Mouse (Mus musculus): ENCODE data around the gene Dhx57. TPM values are rescaled to one million over a fixed set of nuclear protein-coding genes. Genes with fewer than 3 reads are reported as not detected.

Dhx57 gene
- 29.5 and 30.7 TPM in 2 replicates for polyA plus RNA-seq (2016; fragmentation: Nextera tagmentation; extraction: Ambion mirVana)

GRCm38 (mm10) chr17:80290074-80290657 lies at the start of gene Dhx57, which contains the start of gene Morn2:
Dhx57 (minus strand) TSS chr17:80290476.
Morn2 (plus strand) TSS chr17:80290203.
- WGBS = under 1% methylated on average over 35 of the region's 35 CpGs
- Histone ChIP-seq H3K27ac (peak within 1 kb of the TSS; percentile 87), H3K4me1 (peaks cover 9% of the 10 kb centered on the region), H3K4me2 (replicated peaks) (peak within 1 kb of the TSS; percentile 57), H3K36me3 (no peaks in the 10 kb centered on the region), H3K9me3 (no peaks in the 10 kb centered on the region), H3K27me3 (no peaks in the 10 kb centered on the region), H3K4me3 (peak within 1 kb of the TSS; percentile 87), H3K9ac (peak within 1 kb of the TSS; percentile 84)
- peak; percentile 98 for ATAC-seq (ENCODE audit: insufficient number of reproducible peaks, insufficient read depth, low FRiP score, low TSS enrichment)

- 82% methylated on average over 2 of the region's 2 CpGs for WGBS
- H3K27ac ChIP-seq = no peak overlapping the region
Measured at GRCm38 (mm10) chr17:80332386-80332785, 42.1 kb upstream of the Dhx57 start.

GRCm38 (mm10) chr17:80326431-80326830 lies 36.2 kb upstream of the Dhx57 start:
- no peaks in the 10 kb centered on the region for H3K27me3 ChIP-seq
- WGBS = 44% methylated on average over 3 of the region's 3 CpGs

More at GRCm38 (mm10) chr17:80332386-80332785, 42.1 kb upstream of the Dhx57 start:
- Histone ChIP-seq H3K9me3 (no peaks in the 10 kb centered on the region), H3K9ac (no peak overlapping the region), H3K4me1 (no peaks in the 10 kb centered on the region), H3K4me2 (replicated peaks) (no peak overlapping the region), H3K4me3 (no peak overlapping the region), H3K27me3 (no peaks in the 10 kb centered on the region), H3K36me3 (no peaks in the 10 kb centered on the region)
- ATAC-seq (ENCODE audit: insufficient number of reproducible peaks, insufficient read depth, low FRiP score, low TSS enrichment) = no peak

DNA sequence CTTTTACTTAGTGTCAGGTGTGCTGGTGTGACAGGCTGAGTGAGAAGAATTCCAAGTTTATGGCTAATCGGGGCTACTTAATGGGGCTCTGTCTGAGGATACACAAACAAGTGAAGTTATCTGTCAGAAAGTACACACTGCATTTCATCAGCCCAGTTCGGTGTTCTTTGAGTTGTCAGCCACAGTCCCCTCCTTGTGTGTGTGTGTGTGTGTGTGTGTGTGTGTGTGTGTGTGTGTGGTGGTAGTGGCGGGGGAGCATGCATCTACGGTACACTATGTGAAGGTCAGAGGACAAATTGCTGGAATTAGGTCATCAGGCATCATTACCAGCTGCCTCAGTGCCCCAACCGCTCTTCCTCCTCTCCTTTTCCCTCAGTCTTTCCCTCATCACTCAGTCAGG lies 35.2 kb upstream of the Dhx57 start:
- H3K36me3 ChIP-seq = no peaks in the 10 kb centered on the region

More at GRCm38 (mm10) chr17:80326431-80326830, 36.2 kb upstream of the Dhx57 start:
- Histone ChIP-seq H3K9ac (no peak overlapping the region), H3K36me3 (no peaks in the 10 kb centered on the region), H3K4me1 (no peaks in the 10 kb centered on the region), H3K4me3 (no peak overlapping the region), H3K4me2 (replicated peaks) (no peak overlapping the region), H3K27ac (no peak overlapping the region), H3K9me3 (no peaks in the 10 kb centered on the region)
- no peak for ATAC-seq (ENCODE audit: insufficient number of reproducible peaks, insufficient read depth, low FRiP score, low TSS enrichment)

GRCm38 (mm10) chr17:80324521-80324920 lies 34.2 kb upstream of the Dhx57 start:
- H3K4me1 ChIP-seq = no peaks in the 10 kb centered on the region
- no peaks in the 10 kb centered on the region for H3K27me3 ChIP-seq
- H3K9me3 ChIP-seq = no peaks in the 10 kb centered on the region
- no peaks in the 10 kb centered on the region for H3K36me3 ChIP-seq
- H3K4me3 ChIP-seq = no peak overlapping the region
- no peak for ATAC-seq (ENCODE audit: insufficient number of reproducible peaks, insufficient read depth, low FRiP score, low TSS enrichment)
- WGBS = 73% methylated on average over 7 of the region's 7 CpGs
- no peak overlapping the region for H3K4me2 ChIP-seq (replicated peaks)
- H3K27ac ChIP-seq = no peak overlapping the region
- H3K9ac ChIP-seq = no peak overlapping the region

More for the DNA sequence above, 35.2 kb upstream of the Dhx57 start:
- Histone ChIP-seq H3K4me3 (no peak overlapping the region), H3K9ac (no peak overlapping the region), H3K27ac (no peak overlapping the region), H3K27me3 (no peaks in the 10 kb centered on the region), H3K4me1 (no peaks in the 10 kb centered on the region), H3K9me3 (no peaks in the 10 kb centered on the region), H3K4me2 (replicated peaks) (no peak overlapping the region)
- no peak for ATAC-seq (ENCODE audit: insufficient number of reproducible peaks, insufficient read depth, low FRiP score, low TSS enrichment)
- 71% methylated on average over 4 of the region's 5 CpGs for WGBS

DNA sequence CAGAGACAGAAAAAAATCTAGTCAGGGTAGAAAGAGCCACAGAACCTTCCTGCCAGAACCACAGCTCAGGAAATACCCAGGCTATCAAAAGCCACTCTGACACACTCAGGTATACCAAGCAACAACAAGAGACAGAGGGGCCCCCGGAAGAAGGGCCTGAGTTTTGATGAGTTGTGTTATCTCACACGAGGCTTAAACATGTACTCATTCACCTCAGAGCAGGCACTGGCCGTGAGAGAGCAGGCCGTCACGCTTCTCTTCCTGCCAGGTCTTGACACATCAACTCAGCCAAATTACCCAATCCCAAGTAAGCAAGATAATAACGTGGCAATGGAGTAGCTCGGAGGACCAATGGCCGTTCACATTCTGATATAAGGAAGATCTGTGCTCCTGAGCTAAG lies 33.4 kb upstream of the Dhx57 start:
- Histone ChIP-seq H3K27me3 (no peaks in the 10 kb centered on the region), H3K4me2 (replicated peaks) (no peak overlapping the region), H3K27ac (no peak overlapping the region), H3K4me3 (no peak overlapping the region), H3K4me1 (no peaks in the 10 kb centered on the region), H3K9me3 (no peaks in the 10 kb centered on the region), H3K36me3 (no peaks in the 10 kb centered on the region), H3K9ac (no peak overlapping the region)
- 79% methylated on average over 8 of the region's 8 CpGs for WGBS
- ATAC-seq (ENCODE audit: insufficient number of reproducible peaks, insufficient read depth, low FRiP score, low TSS enrichment) = no peak

- Histone ChIP-seq H3K9ac (no peak overlapping the region), H3K27me3 (no peaks in the 10 kb centered on the region), H3K4me2 (replicated peaks) (no peak overlapping the region), H3K4me3 (no peak overlapping the region), H3K9me3 (no peaks in the 10 kb centered on the region), H3K4me1 (no peaks in the 10 kb centered on the region), H3K36me3 (no peaks in the 10 kb centered on the region), H3K27ac (no peak overlapping the region)
- 66% methylated on average over 4 of the region's 4 CpGs for WGBS
- ATAC-seq (ENCODE audit: insufficient number of reproducible peaks, insufficient read depth, low FRiP score, low TSS enrichment) = no peak
Measured at GRCm38 (mm10) chr17:80323015-80323414, 32.7 kb upstream of the Dhx57 start.

GRCm38 (mm10) chr17:80322228-80322627 lies 32.0 kb upstream of the Dhx57 start:
- Histone ChIP-seq H3K9me3 (no peaks in the 10 kb centered on the region), H3K36me3 (no peaks in the 10 kb centered on the region), H3K4me2 (replicated peaks) (no peak overlapping the region), H3K4me3 (no peak overlapping the region), H3K4me1 (no peaks in the 10 kb centered on the region), H3K27ac (no peak overlapping the region), H3K9ac (no peak overlapping the region), H3K27me3 (no peaks in the 10 kb centered on the region)
- WGBS = 84% methylated on average over 6 of the region's 6 CpGs
- ATAC-seq (ENCODE audit: insufficient number of reproducible peaks, insufficient read depth, low FRiP score, low TSS enrichment) = no peak

DNA sequence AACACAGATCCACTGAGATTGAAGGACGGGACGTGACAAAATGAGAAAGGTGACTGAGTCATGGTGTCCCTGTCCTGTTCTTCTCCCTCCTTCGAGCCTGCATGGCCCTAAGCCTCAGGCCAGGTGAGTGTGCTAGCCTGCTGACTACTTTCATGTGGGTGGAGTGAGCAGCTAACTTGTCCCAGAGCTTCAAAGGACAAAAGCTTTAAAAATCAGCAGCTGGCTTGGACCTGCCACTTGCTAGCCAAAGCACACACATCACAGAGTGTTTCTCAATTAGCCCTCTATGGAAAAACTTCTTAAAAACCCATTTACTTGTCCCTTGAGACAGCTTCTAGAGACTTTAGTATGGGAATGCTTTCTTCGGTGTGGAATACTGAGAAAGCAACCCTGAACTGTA lies 22.1 kb upstream of the Dhx57 start:
- no peaks in the 10 kb centered on the region for H3K27me3 ChIP-seq
- no peak overlapping the region for H3K9ac ChIP-seq
- WGBS = 74% methylated on average over 4 of the region's 4 CpGs
- no peaks in the 10 kb centered on the region for H3K36me3 ChIP-seq
- peaks cover 3% of the 10 kb centered on the region; the same call in 1 of the 2 replicates for H3K4me1 ChIP-seq
- no peak overlapping the region for H3K27ac ChIP-seq
- H3K4me2 ChIP-seq (replicated peaks) = no peak overlapping the region
- no peak for ATAC-seq (ENCODE audit: insufficient number of reproducible peaks, insufficient read depth, low FRiP score, low TSS enrichment)
- H3K4me3 ChIP-seq = no peak overlapping the region
- H3K9me3 ChIP-seq = no peaks in the 10 kb centered on the region

DNA sequence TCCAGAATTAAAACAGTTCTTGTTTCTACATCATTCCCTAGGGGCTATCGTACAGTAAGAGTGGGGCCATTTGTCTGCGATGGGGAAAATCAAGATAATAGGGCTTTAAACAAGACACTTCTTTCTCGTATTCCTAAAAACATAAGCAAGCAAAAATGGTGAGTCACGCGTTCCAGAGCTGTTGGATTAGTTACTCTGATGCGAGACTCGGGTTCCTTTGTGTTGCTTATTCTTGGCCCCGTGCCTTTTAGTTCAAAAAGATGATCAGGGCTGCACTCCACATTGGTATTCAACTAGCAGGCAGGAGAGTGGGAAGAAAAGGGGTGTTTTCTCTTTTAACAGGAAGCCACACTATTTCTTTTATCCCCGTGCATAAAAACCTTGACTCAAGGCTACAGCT lies 21.5 kb upstream of the Dhx57 start:
- H3K4me2 ChIP-seq (replicated peaks) = no peak overlapping the region

GRCm38 (mm10) chr17:80307251-80307650 lies 17.0 kb upstream of the Dhx57 start, which contains the start of gene Arhgef33:
Arhgef33 (plus strand) TSS chr17:80307407.
- Histone ChIP-seq H3K4me3 (no peak within 1 kb of the TSS), H3K27ac (no peak within 1 kb of the TSS), H3K36me3 (no peaks in the 10 kb centered on the region), H3K4me1 (peaks cover 3% of the 10 kb centered on the region; the same call in 1 of the 2 replicates), H3K9me3 (no peaks in the 10 kb centered on the region), H3K27me3 (no peaks in the 10 kb centered on the region), H3K4me2 (replicated peaks) (no peak within 1 kb of the TSS), H3K9ac (no peak within 1 kb of the TSS)
- 87% methylated on average over 1 of the region's 1 CpGs for WGBS
- no peak for ATAC-seq (ENCODE audit: insufficient number of reproducible peaks, insufficient read depth, low FRiP score, low TSS enrichment)

More for the DNA sequence above, 21.5 kb upstream of the Dhx57 start:
- Histone ChIP-seq H3K27ac (no peak overlapping the region), H3K9ac (no peak overlapping the region), H3K4me1 (peaks cover 3% of the 10 kb centered on the region; the same call in 1 of the 2 replicates), H3K9me3 (no peaks in the 10 kb centered on the region), H3K27me3 (no peaks in the 10 kb centered on the region), H3K36me3 (no peaks in the 10 kb centered on the region), H3K4me3 (no peak overlapping the region)
- WGBS = 51% methylated on average over 9 of the region's 9 CpGs
- no peak for ATAC-seq (ENCODE audit: insufficient number of reproducible peaks, insufficient read depth, low FRiP score, low TSS enrichment)

DNA sequence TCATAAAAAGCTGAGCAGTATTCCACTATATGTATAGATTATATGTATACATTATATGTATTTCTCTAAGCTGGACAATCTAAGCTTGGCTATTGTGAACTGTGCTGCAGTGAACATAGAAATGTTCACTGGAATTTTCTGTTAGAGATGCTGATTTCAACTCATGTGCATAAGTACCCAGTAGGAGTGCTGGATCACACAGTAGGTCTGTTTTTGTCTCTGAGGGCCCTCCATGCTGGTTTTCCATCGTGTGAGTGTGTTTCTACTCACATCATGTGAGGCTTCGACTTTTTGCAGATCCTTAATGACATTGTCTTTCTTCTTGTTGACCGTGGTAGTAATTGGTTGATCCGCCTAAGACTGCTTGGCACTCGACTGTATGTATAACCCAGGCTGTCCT lies 8.6 kb upstream of the Dhx57 start:
- ATAC-seq (ENCODE audit: insufficient number of reproducible peaks, insufficient read depth, low FRiP score, low TSS enrichment) = no peak
- no peak overlapping the region for H3K4me2 ChIP-seq (replicated peaks)
- WGBS = 89% methylated on average over 5 of the region's 5 CpGs
- no peaks in the 10 kb centered on the region for H3K4me1 ChIP-seq
- no peak overlapping the region for H3K4me3 ChIP-seq
- H3K27ac ChIP-seq = no peak overlapping the region
- H3K9me3 ChIP-seq = no peaks in the 10 kb centered on the region
- no peaks in the 10 kb centered on the region for H3K27me3 ChIP-seq
- H3K36me3 ChIP-seq = no peaks in the 10 kb centered on the region
- H3K9ac ChIP-seq = no peak overlapping the region

Measured in embryonic facial prominence, embryonic 12.5 days (tissue).